Mouse (Mus musculus): Measurements from ENCODE around the gene Dyrk2. TPM values are rescaled to one million over a fixed set of nuclear protein-coding genes. Genes with fewer than 3 reads are reported as not detected.

The Dyrk2 gene
- polyA plus RNA-seq (2017; shearing (Covaris generic)), result 90.2 TPM

DNA sequence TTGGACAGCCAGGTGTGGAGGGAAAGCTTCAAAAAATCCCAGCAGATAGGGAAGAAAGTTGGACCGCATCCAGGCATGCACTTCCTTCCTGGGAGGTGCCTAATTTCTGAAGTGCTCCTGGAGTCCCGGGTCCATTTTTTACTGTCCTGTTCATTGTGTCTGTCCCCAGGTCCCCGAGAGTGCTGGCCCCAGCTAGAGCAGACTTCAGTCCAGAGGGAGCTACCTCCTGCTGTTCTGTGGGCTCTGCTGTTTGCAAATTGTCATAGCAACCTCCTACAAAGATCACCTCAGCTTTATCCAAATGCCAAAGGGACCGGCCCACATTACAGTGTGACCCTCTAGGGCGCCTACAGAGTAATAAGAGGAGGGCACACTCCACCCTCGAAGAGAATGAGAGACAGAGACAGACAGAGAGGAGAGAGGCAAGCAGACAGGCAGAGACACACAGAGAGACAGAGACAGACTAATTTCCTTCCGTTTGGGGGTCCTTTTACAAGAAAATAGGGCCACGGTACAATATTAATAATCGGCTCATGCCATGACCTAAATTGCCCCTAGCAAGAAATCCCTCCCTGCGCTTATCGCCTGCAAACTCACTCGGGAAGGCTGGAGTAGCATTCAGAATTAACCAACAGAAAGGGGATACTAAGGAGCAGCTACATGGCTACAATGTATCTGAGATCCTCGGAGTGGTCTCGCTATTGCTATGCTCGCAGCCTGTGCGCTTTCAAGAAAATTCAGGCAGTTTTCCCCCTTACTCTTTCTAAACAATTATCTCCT, at the start of gene Dyrk2:
Dyrk2 (minus strand) TSS at position 9 of the 780 bp plus-strand sequence.

